Mouse (Mus musculus) hindbrain, embryonic 13.5 days (tissue): ENCODE measurements around the gene Nat10. TPM values are rescaled to one million over a fixed set of nuclear protein-coding genes. Genes with fewer than 3 reads are reported as not detected.

Experiments
- ATAC-seq: fragments of 200-750 bp; cut with Nextera tagmentation; 2 replicates; pipeline ENCODE4 v1.8.0; 2017; ENCODE audit warnings: moderate TSS enrichment; ENCODE audit not compliant: low FRiP score
- H3K27ac ChIP-seq: fragments of 300-500 bp; sonication (generic); 2 replicates; pipeline ENCODE4 v1.5.1; 2015; ENCODE audit warnings: inconsistent platforms, mild to moderate bottlenecking, moderate library complexity
- H3K27me3 ChIP-seq: fragments of 300-500 bp; sonication (generic); 2 replicates; pipeline ENCODE4 v1.6.1; 2015; ENCODE audit warnings: mild to moderate bottlenecking, inconsistent platforms
- H3K36me3 ChIP-seq: fragments of 300-500 bp; sonication (generic); 2 replicates; pipeline ENCODE4 v1.6.1; 2015; ENCODE audit warnings: mild to moderate bottlenecking, inconsistent platforms
- H3K4me1 ChIP-seq: fragments of 300-500 bp; sonication (generic); replicated peaks from 2 replicates; pipeline ENCODE4 v1.6.1; 2015; ENCODE audit warnings: inconsistent platforms
- H3K4me2 ChIP-seq: fragments of 300-500 bp; sonication (generic); 2 replicates; pipeline ENCODE4 v1.6.1; 2015; ENCODE audit warnings: inconsistent platforms, mild to moderate bottlenecking, moderate library complexity
- H3K4me3 ChIP-seq: fragments of 300-500 bp; sonication (generic); 2 replicates; pipeline ENCODE4 v1.5.1; 2015; ENCODE audit warnings: mild to moderate bottlenecking, inconsistent platforms
- H3K9ac ChIP-seq: fragments of 300-500 bp; sonication (generic); 2 replicates; pipeline ENCODE4 v1.6.1; 2015; ENCODE audit warnings: mild to moderate bottlenecking, inconsistent platforms
- H3K9me3 ChIP-seq: fragments of 300-500 bp; sonication (generic); 2 replicates; pipeline ENCODE4 v1.6.1; 2016; ENCODE audit warnings: inconsistent platforms
- WGBS: fragments of 180-500 bp; shearing (Covaris S2); methylation state at CpG from one replicate; pipeline ENCODE4 v1.1.7; 2015; 5-methylcytosine and 5-hydroxymethylcytosine counted together
- polyA plus RNA-seq: library from polyadenylated mRNA; unstranded; fragments of >200 nt; fragmentation: Nextera tagmentation; extraction: Ambion mirVana; gene quantifications from 2 replicates; pipeline ENCODE4 v1.2.1, GENCODE M21; 2015

The Nat10 gene
- polyA plus RNA-seq = 18.5 and 19.8 TPM in 2 replicates

- Histone ChIP-seq H3K36me3 (peaks cover 17% of the 10 kb centered on the region), H3K4me1 (peaks cover 21% of the 10 kb centered on the region), H3K4me2 (peak within 1 kb of the TSS; percentile 87), H3K9me3 (no peaks in the 10 kb centered on the region), H3K27ac (peak within 1 kb of the TSS; percentile 84), H3K27me3 (no peaks in the 10 kb centered on the region), H3K4me3 (peak within 1 kb of the TSS; percentile 72), H3K9ac (peak within 1 kb of the TSS; percentile 79)
- peak; percentile 97 for ATAC-seq
- under 1% methylated on average over 47 of the region's 47 CpGs for WGBS
Measured at GRCm38 (mm10) chr2:103760906-103761716, at the start of gene Nat10. TSS of gene Nat10 (minus strand) at chr2:103761270.

GRCm38 (mm10) chr2:103810412-103810811, 49.3 kb upstream of the Nat10 start:
- no peak overlapping the region for H3K9ac ChIP-seq
- no peaks in the 10 kb centered on the region for H3K9me3 ChIP-seq
- no peaks in the 10 kb centered on the region for H3K36me3 ChIP-seq
- H3K27me3 ChIP-seq = no peaks in the 10 kb centered on the region
- 93% methylated on average over 6 of the region's 6 CpGs for WGBS
- no peaks in the 10 kb centered on the region for H3K4me1 ChIP-seq
- H3K4me2 ChIP-seq = no peak overlapping the region
- no peak for ATAC-seq
- H3K4me3 ChIP-seq = no peak overlapping the region
- H3K27ac ChIP-seq = no peak overlapping the region

GRCm38 (mm10) chr2:103808466-103808865, 47.4 kb upstream of the Nat10 start:
- no peaks in the 10 kb centered on the region for H3K9me3 ChIP-seq
- ATAC-seq = no peak
- H3K9ac ChIP-seq = no peak overlapping the region
- no peaks in the 10 kb centered on the region for H3K36me3 ChIP-seq
- no peaks in the 10 kb centered on the region for H3K4me1 ChIP-seq
- H3K27ac ChIP-seq = no peak overlapping the region
- no peaks in the 10 kb centered on the region for H3K27me3 ChIP-seq
- H3K4me2 ChIP-seq = no peak overlapping the region
- no peak overlapping the region for H3K4me3 ChIP-seq

- Histone ChIP-seq H3K9ac (no peak overlapping the region), H3K4me1 (no peaks in the 10 kb centered on the region), H3K4me3 (no peak overlapping the region), H3K27me3 (no peaks in the 10 kb centered on the region), H3K36me3 (no peaks in the 10 kb centered on the region), H3K27ac (no peak overlapping the region), H3K9me3 (no peaks in the 10 kb centered on the region), H3K4me2 (no peak overlapping the region)
- 86% methylated on average over 5 of the region's 5 CpGs for WGBS
- ATAC-seq = no peak
Measured at GRCm38 (mm10) chr2:103803770-103804530, 42.9 kb upstream of the Nat10 start.

DNA sequence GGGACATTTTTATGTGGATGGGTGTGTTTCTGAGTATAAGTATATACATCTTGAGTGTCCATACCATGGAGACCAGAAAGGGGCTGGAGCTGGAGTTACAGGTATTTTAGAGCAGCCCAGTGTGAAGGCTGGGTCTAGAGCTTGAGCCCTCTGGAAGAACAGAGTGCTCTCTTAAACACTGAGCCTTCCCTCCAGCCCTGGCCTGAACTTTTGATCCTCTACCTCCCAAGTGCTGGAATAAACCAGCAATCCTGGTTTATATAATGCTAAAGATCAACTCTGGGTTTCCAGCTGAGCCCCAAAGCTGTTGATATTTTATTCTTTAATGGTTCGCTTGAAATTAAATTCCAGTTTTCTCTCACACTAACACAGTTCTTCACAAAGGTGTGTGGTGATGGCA, 41.4 kb upstream of the Nat10 start:
- H3K4me1 ChIP-seq = peaks cover 7% of the 10 kb centered on the region
- no peaks in the 10 kb centered on the region for H3K36me3 ChIP-seq
- 91% methylated on average over 1 of the region's 1 CpGs for WGBS
- H3K4me3 ChIP-seq = no peak overlapping the region
- H3K27ac ChIP-seq = no peak overlapping the region
- ATAC-seq = no peak
- H3K9ac ChIP-seq = no peak overlapping the region
- no peak overlapping the region for H3K4me2 ChIP-seq
- H3K27me3 ChIP-seq = no peaks in the 10 kb centered on the region
- no peaks in the 10 kb centered on the region for H3K9me3 ChIP-seq

DNA sequence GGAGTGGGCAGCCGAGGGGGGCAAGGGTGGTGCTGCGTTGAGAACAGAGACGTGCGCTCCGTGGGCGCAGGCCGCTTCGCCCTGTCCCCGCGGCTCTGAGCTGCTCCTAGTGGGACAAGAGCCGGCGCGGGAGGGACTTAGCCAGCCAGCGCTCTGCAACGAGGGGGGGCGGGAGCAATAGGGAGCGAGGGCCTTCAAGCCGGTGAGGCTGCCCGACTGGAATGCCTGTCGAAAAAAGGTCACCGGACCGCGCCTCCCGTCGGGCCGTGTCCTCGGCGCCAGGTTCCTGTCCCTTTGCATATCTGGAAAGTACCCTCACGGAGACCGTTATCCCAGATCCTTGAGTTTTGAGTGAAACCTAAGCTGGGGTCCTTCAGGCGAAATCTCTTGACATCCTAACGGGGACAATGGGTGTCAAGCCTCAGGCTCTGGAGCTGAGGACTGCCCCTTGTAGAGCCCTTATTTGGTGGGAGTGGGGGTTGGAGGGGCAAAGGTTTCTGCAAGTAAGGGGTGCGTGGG, 36.5 kb upstream of the Nat10 start, which contains the start of gene Caprin1:
Gene Caprin1, minus strand, starts transcription at position 159 of the 519 bp plus-strand sequence.
- 2% methylated on average over 33 of the region's 33 CpGs for WGBS
- peak within 1 kb of the TSS; percentile 64 for H3K4me2 ChIP-seq
- H3K9ac ChIP-seq = peak within 1 kb of the TSS; percentile 99
- peak; percentile 95 for ATAC-seq
- H3K4me3 ChIP-seq = peak within 1 kb of the TSS; percentile 96
- H3K4me1 ChIP-seq = peaks cover 24% of the 10 kb centered on the region
- no peaks in the 10 kb centered on the region for H3K9me3 ChIP-seq
- H3K27me3 ChIP-seq = no peaks in the 10 kb centered on the region
- peaks cover 11% of the 10 kb centered on the region for H3K36me3 ChIP-seq
- H3K27ac ChIP-seq = peak within 1 kb of the TSS; percentile 100

DNA sequence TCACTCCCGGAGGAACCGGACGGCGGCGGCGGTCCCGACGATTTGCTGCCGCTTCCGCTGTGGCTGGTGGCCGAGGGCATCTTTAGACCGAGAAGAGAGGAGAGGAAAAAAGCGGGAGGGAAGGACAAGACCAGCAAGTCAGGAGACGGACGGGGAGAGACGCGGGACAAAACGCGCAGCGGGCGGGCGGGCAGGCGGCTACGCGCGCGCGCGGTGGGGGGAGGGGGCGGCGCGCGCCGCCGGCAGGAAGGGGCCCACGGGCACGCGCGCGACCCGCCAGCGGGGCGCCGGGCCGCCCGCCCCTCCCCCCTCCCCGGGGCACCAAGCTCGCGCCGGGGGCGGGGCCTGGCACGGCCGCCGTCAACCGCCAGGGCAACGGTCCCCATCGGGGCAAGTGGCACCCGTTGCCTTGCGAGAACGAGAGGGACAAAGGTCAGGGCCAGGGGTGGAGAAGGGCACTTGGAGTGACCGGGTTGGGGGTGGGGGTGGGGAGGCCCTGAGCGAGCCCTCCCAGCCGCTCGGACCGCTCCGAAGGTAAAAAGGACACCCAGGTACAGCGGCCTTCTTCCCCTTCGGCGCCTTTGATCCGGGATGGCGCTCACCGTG, 35.9 kb upstream of the Nat10 start:
- under 1% methylated on average over 65 of the region's 72 CpGs for WGBS
- H3K27me3 ChIP-seq = no peaks in the 10 kb centered on the region
- ATAC-seq = peak; percentile 69
- H3K4me3 ChIP-seq = peak overlapping the region; percentile 96
- H3K9me3 ChIP-seq = no peaks in the 10 kb centered on the region
- H3K36me3 ChIP-seq = peaks cover 13% of the 10 kb centered on the region
- H3K4me2 ChIP-seq = peak overlapping the region; percentile 64
- H3K4me1 ChIP-seq = peaks cover 29% of the 10 kb centered on the region
- H3K27ac ChIP-seq = peak overlapping the region; percentile 100
- H3K9ac ChIP-seq = peak overlapping the region; percentile 99

GRCm38 (mm10) chr2:103796211-103796860, 35.3 kb upstream of the Nat10 start:
- Histone ChIP-seq H3K9ac (peak overlapping the region; percentile 99), H3K9me3 (no peaks in the 10 kb centered on the region), H3K4me2 (peak overlapping the region; percentile 64), H3K27me3 (no peaks in the 10 kb centered on the region), H3K36me3 (peaks cover 16% of the 10 kb centered on the region), H3K4me3 (peak overlapping the region; percentile 96), H3K4me1 (peaks cover 31% of the 10 kb centered on the region), H3K27ac (peak overlapping the region; percentile 100)
- WGBS = under 1% methylated on average over 42 of the region's 42 CpGs
- ATAC-seq = peak; percentile 68

GRCm38 (mm10) chr2:103795843-103796210, 34.8 kb upstream of the Nat10 start:
- H3K4me1 ChIP-seq = peaks cover 35% of the 10 kb centered on the region
- peak overlapping the region; percentile 99 for H3K9ac ChIP-seq
- H3K36me3 ChIP-seq = peaks cover 20% of the 10 kb centered on the region
- 0% methylated on average over 11 of the region's 11 CpGs for WGBS
- peak overlapping the region; percentile 64 for H3K4me2 ChIP-seq
- H3K27ac ChIP-seq = peak overlapping the region; percentile 100
- no peaks in the 10 kb centered on the region for H3K27me3 ChIP-seq
- no peaks in the 10 kb centered on the region for H3K9me3 ChIP-seq
- H3K4me3 ChIP-seq = peak overlapping the region; percentile 96
- ATAC-seq = peak; percentile 69

DNA sequence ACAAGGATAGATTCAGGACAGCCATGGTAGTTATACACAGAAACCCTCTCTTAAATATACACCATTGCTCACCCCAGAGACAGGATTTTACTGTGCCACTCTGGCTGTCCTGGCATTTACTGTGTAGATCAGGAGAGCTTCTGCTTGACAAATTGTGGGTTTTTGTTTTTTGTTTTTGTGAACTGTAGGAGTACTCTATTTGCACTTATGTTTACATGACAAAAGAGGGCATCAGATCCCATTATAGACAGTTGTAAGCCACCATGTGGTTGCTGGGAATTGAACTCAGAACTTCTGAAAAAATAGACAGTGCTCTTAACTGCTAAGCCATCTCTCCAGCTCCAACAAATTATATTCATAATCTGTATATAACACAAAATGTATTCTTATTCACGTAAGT, 30.9 kb upstream of the Nat10 start:
- H3K9ac ChIP-seq = no peak overlapping the region
- H3K4me2 ChIP-seq = no peak overlapping the region
- WGBS = 90% methylated on average over 1 of the region's 1 CpGs
- peaks cover 25% of the 10 kb centered on the region for H3K36me3 ChIP-seq
- no peak overlapping the region for H3K27ac ChIP-seq
- no peaks in the 10 kb centered on the region for H3K9me3 ChIP-seq
- H3K4me3 ChIP-seq = no peak overlapping the region
- peaks cover 40% of the 10 kb centered on the region for H3K4me1 ChIP-seq
- no peak for ATAC-seq
- H3K27me3 ChIP-seq = no peaks in the 10 kb centered on the region

GRCm38 (mm10) chr2:103785735-103786134, 24.7 kb upstream of the Nat10 start:
- H3K27ac ChIP-seq = no peak overlapping the region
- H3K27me3 ChIP-seq = no peaks in the 10 kb centered on the region
- no peak overlapping the region for H3K4me2 ChIP-seq
- H3K4me3 ChIP-seq = no peak overlapping the region
- ATAC-seq = no peak
- H3K36me3 ChIP-seq = peaks cover 15% of the 10 kb centered on the region
- no peak overlapping the region for H3K9ac ChIP-seq
- H3K4me1 ChIP-seq = peaks cover 11% of the 10 kb centered on the region
- WGBS = 98% methylated on average over 1 of the region's 1 CpGs
- H3K9me3 ChIP-seq = no peaks in the 10 kb centered on the region
